Mouse (Mus musculus): ENCODE data around the gene Hexa. TPM values are rescaled to one million over a fixed set of nuclear protein-coding genes. Genes with fewer than 3 reads are reported as not detected.
A peak's percentile ranks its signal among the peaks of the same experiment; 100 is the strongest.

Hexa gene
- polyA plus RNA-seq, 1 experiment from 2014 or later, result 61.6 TPM

DNA sequence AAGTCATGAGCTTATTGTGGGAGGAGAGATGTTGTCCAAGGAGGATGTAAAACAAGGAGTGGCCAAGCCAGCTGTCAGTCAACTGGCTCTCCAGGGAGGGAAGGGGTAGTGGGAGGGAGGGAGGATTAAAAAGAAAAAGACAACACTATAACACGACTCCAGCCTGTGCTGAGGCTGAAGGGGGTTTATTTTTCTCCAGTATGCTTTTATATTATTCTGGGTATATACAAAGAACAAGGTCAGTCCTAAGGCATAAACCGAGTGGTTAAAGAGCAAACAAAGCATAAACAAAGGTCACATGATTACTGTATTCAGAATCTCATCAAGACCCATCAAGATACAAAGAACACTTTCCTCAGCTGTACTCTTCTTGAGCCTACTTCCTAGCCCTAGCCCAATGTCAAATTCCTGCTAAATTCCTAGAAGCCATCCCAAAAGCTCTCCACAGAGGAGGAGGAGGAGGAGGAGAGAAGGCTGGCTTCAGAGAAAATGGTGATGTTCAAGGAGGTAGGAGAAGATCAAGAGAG, 9.7 kb downstream of the Hexa start:
- H3K36me3 ChIP-seq (ENCODE audit: insufficient read depth, low read length), result no peaks in the 10 kb centered on the region
- H3K4me1 ChIP-seq (ENCODE audit: insufficient read depth, low read depth, low read length), result peaks cover 4% of the 10 kb centered on the region; the same call in 1 of the 2 replicates
- TF ChIP-seq CTCF (IDR thresholded peaks at IDR 0.05) (no peak), EP300 (IDR thresholded peaks at IDR 0.05) (no peak)
- no peaks in the 10 kb centered on the region for H3K27me3 ChIP-seq (replicated peaks; ENCODE audit: insufficient read depth, low read length)
- no peak overlapping the region for H3K4me2 ChIP-seq (replicated peaks; ENCODE audit: low read depth, low read length)
- WGBS, result 53% methylated on average over 2 of the region's 2 CpGs
- H3K27ac ChIP-seq (ENCODE audit: low read length), result no peak overlapping the region
- no peak overlapping the region for H3K9ac ChIP-seq (replicated peaks; ENCODE audit: low read depth)
- DNase-seq (ENCODE audit: low spot score) (no peak), ATAC-seq (no peak)
- H3K9me3 ChIP-seq (ENCODE audit: low read length), result no peaks in the 10 kb centered on the region
- H3K4me3 ChIP-seq (ENCODE audit: low read depth, low read length), result no peak overlapping the region

DNA sequence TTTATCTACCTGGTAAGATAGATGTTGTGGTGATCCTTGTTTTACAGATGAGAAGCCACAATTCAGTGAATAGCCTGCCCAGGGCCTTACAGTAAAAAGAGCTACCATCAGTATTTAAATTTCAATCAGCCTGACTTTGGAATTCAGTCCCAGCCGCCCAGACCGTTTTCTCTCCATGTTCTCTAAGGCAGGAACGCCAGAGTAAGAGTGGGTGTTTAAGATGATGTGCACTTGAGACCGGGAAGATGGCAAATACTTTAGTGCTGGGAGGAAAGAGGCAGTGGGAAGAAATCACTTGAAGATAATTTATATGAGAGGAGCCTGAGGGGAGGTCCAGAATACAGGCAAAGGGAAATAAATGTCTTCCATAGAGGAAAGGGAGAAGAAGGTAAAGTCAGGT, 10.7 kb downstream of the Hexa start:
- no peak overlapping the region for H3K4me2 ChIP-seq (replicated peaks; ENCODE audit: low read depth, low read length)
- no peak for ATAC-seq

DNA sequence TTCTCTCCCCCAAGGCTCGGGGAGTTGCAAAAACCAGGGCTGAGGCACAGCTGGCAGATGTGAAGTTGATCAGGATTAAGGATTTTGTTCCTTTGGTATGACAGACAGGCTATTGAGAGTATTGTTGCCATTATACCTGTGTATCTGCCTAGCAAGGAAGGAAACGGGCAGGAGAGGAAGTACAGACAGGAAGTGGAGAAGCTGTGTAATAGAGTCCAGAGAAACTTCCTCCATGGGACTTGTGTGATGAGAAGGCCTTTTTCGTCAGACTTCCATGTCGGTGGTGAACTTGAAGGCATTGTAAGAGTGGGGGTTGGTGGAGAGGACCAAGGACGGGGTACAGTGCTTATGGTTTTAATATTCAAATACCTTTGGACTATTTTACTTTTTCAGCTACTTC, 11.7 kb downstream of the Hexa start:
- Histone ChIP-seq H3K9me3 (ENCODE audit: low read length) (no peaks in the 10 kb centered on the region), H3K27ac (ENCODE audit: low read length) (no peak overlapping the region), H3K4me3 (ENCODE audit: low read depth, low read length) (no peak overlapping the region), H3K36me3 (ENCODE audit: insufficient read depth, low read length) (no peaks in the 10 kb centered on the region), H3K4me2 (replicated peaks; ENCODE audit: low read depth, low read length) (no peak overlapping the region), H3K27me3 (replicated peaks; ENCODE audit: insufficient read depth, low read length) (no peaks in the 10 kb centered on the region), H3K4me1 (ENCODE audit: insufficient read depth, low read depth, low read length) (no peaks in the 10 kb centered on the region; the same call in 1 of the 2 replicates), H3K9ac (replicated peaks; ENCODE audit: low read depth) (no peak overlapping the region)
- DNase-seq (ENCODE audit: low spot score) (no peak), ATAC-seq (no peak)
- 60% methylated on average over 5 of the region's 5 CpGs for WGBS
- TF ChIP-seq CTCF (IDR thresholded peaks at IDR 0.05) (no peak), EP300 (IDR thresholded peaks at IDR 0.05) (no peak)

More for the DNA sequence above, 10.7 kb downstream of the Hexa start:
- Histone ChIP-seq H3K4me3 (ENCODE audit: low read depth, low read length) (no peak overlapping the region), H3K36me3 (ENCODE audit: insufficient read depth, low read length) (no peaks in the 10 kb centered on the region), H3K4me1 (ENCODE audit: insufficient read depth, low read depth, low read length) (no peaks in the 10 kb centered on the region; the same call in 1 of the 2 replicates), H3K9me3 (ENCODE audit: low read length) (no peaks in the 10 kb centered on the region), H3K9ac (replicated peaks; ENCODE audit: low read depth) (no peak overlapping the region), H3K27ac (ENCODE audit: low read length) (no peak overlapping the region), H3K27me3 (replicated peaks; ENCODE audit: insufficient read depth, low read length) (no peaks in the 10 kb centered on the region)
- 58% methylated on average over 4 of the region's 4 CpGs for WGBS
- DNase-seq (ENCODE audit: low spot score), result no peak
- TF ChIP-seq CTCF (IDR thresholded peaks at IDR 0.05) (no peak), EP300 (IDR thresholded peaks at IDR 0.05) (no peak)

DNA sequence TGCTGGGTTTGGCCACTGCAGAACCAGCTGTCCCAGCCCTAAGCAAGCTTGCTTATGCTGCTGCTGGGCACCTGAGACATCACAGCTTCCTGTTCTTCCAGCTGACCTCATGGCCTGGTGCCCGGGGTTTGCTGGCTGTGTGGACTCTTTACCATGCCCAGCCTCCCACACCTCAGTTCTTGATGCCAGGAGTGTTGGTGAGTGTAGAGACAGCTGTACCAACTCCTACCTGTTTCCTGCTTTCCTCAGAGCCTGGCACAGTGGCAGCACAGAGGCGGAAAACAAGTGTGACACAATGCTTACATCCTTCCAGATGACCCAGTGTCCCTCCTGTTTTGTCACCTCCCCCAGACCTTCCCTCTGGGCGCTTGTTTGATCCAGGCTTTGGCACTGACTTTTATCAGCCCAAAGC, 12.3 kb downstream of the Hexa start:
- no peak overlapping the region for H3K4me3 ChIP-seq (ENCODE audit: low read depth, low read length)
- ATAC-seq (peak; percentile 71), DNase-seq (ENCODE audit: low spot score) (peak; percentile 65)
- no peak overlapping the region for H3K9ac ChIP-seq (replicated peaks; ENCODE audit: low read depth)
- no peak overlapping the region for H3K27ac ChIP-seq (ENCODE audit: low read length)
- H3K27me3 ChIP-seq (replicated peaks; ENCODE audit: insufficient read depth, low read length), result no peaks in the 10 kb centered on the region
- H3K9me3 ChIP-seq (ENCODE audit: low read length), result no peaks in the 10 kb centered on the region
- H3K4me2 ChIP-seq (replicated peaks; ENCODE audit: low read depth, low read length), result no peak overlapping the region
- H3K36me3 ChIP-seq (ENCODE audit: insufficient read depth, low read length), result no peaks in the 10 kb centered on the region
- no peaks in the 10 kb centered on the region; the same call in 1 of the 2 replicates for H3K4me1 ChIP-seq (ENCODE audit: insufficient read depth, low read depth, low read length)
- TF ChIP-seq EP300 (IDR thresholded peaks at IDR 0.05) (no peak), CTCF (IDR thresholded peaks at IDR 0.05) (no peak)
- WGBS, result 23% methylated on average over 3 of the region's 3 CpGs

DNA sequence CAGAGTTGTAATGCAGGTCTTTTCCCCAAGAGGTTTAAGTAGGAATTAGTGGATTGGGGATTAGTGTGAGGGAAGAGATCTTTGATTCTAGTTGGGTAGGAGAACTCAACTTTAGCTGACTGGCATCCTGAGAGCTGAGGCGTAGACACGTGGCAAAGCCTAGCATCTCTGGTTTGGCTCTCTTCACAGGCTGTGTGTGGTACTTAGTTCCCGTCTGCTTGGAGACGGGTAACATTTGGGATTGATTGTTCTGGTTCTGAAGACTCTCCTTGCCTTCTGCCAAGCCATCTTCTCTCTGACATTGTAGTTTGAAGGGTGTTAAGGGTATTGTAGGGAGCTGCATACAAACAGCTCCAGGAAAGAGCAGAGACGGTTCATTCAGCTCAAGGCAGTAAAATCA, 13.3 kb downstream of the Hexa start:
- TF ChIP-seq CTCF (IDR thresholded peaks at IDR 0.05) (no peak), EP300 (IDR thresholded peaks at IDR 0.05) (no peak)
- Histone ChIP-seq H3K4me3 (ENCODE audit: low read depth, low read length) (no peak overlapping the region), H3K9me3 (ENCODE audit: low read length) (no peaks in the 10 kb centered on the region), H3K36me3 (ENCODE audit: insufficient read depth, low read length) (peaks cover 5% of the 10 kb centered on the region), H3K4me1 (ENCODE audit: insufficient read depth, low read depth, low read length) (no peaks in the 10 kb centered on the region; the same call in 1 of the 2 replicates), H3K4me2 (replicated peaks; ENCODE audit: low read depth, low read length) (no peak overlapping the region), H3K9ac (replicated peaks; ENCODE audit: low read depth) (no peak overlapping the region), H3K27ac (ENCODE audit: low read length) (no peak overlapping the region), H3K27me3 (replicated peaks; ENCODE audit: insufficient read depth, low read length) (no peaks in the 10 kb centered on the region)
- WGBS, result 89% methylated on average over 5 of the region's 5 CpGs
- ATAC-seq, result no peak
- DNase-seq (ENCODE audit: low spot score), result no peak

DNA sequence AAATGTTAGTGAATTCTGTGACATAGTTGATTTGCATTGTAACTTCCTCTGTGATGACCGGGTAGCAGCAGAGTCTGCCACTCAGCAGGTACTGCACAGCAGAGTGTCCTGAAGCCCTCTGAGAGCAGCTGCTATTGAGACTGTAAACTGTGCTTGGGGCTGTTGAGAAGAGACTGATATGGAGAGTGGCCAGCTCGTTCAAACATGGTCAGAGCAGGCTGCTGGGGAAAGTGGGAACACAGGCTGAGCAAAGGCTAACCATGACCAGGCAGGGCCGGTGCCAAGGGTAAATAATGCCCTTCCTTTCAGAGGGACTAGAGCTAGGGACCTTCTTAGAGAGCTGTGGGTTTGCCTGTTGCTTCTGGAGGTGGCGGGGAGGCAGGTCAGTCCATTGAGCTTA, 14.4 kb downstream of the Hexa start:
- peak; percentile 32; the same call in 1 of the 2 replicates for ATAC-seq
- DNase-seq (ENCODE audit: low spot score), result peak; percentile 25
- TF ChIP-seq EP300 (IDR thresholded peaks at IDR 0.05) (no peak), CTCF (IDR thresholded peaks at IDR 0.05) (no peak)
- Histone ChIP-seq H3K4me1 (ENCODE audit: insufficient read depth, low read depth, low read length) (no peaks in the 10 kb centered on the region; the same call in 1 of the 2 replicates), H3K27me3 (replicated peaks; ENCODE audit: insufficient read depth, low read length) (no peaks in the 10 kb centered on the region), H3K4me3 (ENCODE audit: low read depth, low read length) (no peak overlapping the region), H3K27ac (ENCODE audit: low read length) (no peak overlapping the region), H3K9ac (replicated peaks; ENCODE audit: low read depth) (no peak overlapping the region), H3K36me3 (ENCODE audit: insufficient read depth, low read length) (peaks cover 7% of the 10 kb centered on the region), H3K4me2 (replicated peaks; ENCODE audit: low read depth, low read length) (no peak overlapping the region), H3K9me3 (ENCODE audit: low read length) (no peaks in the 10 kb centered on the region)
- 61% methylated on average over 4 of the region's 4 CpGs for WGBS

All from lung, postnatal 0 days (tissue).